Mouse (Mus musculus) lung, postnatal 0 days (tissue): Measurements from ENCODE around the gene Prkg1.

ENCODE experiments used
- CTCF ChIP-seq: IDR thresholded peaks from 2 replicates; pipeline ENCODE4 v1.5.1; 2016; ENCODE audit warnings: antibody characterized with exemption, mild to moderate bottlenecking
- EP300 ChIP-seq: IDR thresholded peaks from 2 replicates; pipeline ENCODE4 v1.6.1; 2016; ENCODE audit warnings: antibody characterized with exemption, mild to moderate bottlenecking, control low read depth

GRCm38 (mm10) chr19:30564516-30564915 is 1200.3 kb downstream of the Prkg1 start:
- TF ChIP-seq CTCF (no peak), EP300 (no peak)
